Mouse (Mus musculus): ENCODE data around the gene Prps1.

DNA sequence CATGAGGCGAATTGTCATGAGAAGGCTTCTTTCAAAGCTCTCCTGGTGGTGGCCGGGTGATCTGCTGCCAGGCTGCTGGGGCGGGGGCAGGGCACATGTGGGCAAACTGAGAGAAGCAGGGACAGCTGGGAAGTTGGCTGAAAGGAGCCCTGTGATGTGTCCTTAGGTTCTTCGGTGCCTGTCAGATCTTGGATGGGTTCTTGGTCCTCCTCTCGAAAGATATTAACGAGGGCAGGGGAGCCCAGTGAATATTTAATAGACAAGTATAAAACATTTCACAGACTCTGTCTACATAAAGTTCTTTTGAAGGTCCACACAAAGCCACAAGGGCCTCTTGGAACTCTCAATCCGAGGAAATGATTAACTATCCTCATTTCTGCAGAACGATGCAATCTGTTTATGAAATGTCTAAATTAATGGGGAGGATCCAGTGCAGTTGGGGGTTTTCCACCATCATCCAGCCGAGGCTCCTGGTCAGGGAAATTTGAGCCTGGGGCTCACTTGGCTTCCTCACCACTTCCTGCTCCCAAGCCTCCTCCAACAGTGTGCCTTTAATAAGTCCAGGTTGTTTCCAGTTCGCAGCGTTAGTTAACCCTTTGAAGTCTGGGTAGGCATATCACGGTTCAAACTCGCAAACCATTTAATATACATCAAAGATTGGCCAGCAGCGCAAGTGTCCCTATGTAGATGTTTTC, 65.8 kb downstream of the Prps1 start:
- TF ChIP-seq CTCF (IDR thresholded peaks at IDR 0.05; ENCODE audit: insufficient read depth, low read depth, low read length) (no peak), POLR2A (IDR thresholded peaks at IDR 0.05; ENCODE audit: insufficient read depth, low read depth, low read length) (no peak)
